Mouse (Mus musculus) erythroblast, embryonic 14.5 days (primary cell): ENCODE data around the gene Drg2.

Experiments used
- GATA1 ChIP-seq: IDR thresholded peaks from 2 replicates; pipeline ENCODE4 v1.6.1; 2012; ENCODE audit warnings: low read length, inconsistent platforms, mixed read lengths
- TAL1 ChIP-seq: IDR thresholded peaks from 3 replicates; pipeline ENCODE4 v1.6.1; 2012; ENCODE audit warnings: low read length, inconsistent platforms, mixed read lengths

DNA sequence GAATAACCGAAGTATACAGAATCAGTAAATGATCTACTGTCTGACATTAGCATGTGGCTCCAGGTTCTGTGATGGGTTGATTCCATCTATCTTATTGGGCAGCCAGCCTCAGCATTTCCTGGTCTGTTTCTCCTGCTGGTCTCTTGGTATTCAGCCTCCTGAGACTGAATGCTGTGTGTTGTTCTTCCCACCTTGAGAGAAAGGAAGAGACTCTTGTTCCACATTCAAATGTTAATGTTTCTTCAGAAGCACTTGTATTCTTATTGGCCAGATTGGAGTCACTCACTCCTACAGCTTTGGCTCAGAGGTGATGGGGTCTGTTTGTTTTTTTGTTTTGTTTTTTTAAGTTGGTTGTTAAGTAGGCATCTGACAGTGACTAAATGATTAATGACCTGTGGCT, 31.4 kb upstream of the Drg2 start:
- TF ChIP-seq GATA1 (no peak), TAL1 (no peak)
